Mouse (Mus musculus): ENCODE data around the gene Tatdn3.

- TF ChIP-seq POLR2A (IDR thresholded peaks at IDR 0.05; ENCODE audit: insufficient read depth, low read depth, low read length) (no peak), CTCF (IDR thresholded peaks at IDR 0.05) (no peak)
These were observed 24.2 kb upstream of the Tatdn3 start for GRCm38 (mm10) chr1:191086960-191087359.
